Mouse (Mus musculus) spleen, adult 2 months (tissue): Measurements from ENCODE around the gene Flnb. TPM values are rescaled to one million over a fixed set of nuclear protein-coding genes. Genes with fewer than 3 reads are reported as not detected.

ENCODE experiments used
- DNase-seq, 2 experiments: peaks; one replicate each; pipeline versions ENCODE4 v3.0.0 to v3.0.0-alpha.2; 2012 to 2021; ENCODE audit warnings: low spot score in 2 of 2, low read depth in 1 of 2
- H3K27ac ChIP-seq: fragments of 200-500 bp; 2 replicates; pipeline ENCODE4 v1.5.1; 2012; ENCODE audit warnings: low read length, inconsistent platforms; ENCODE audit not compliant: insufficient read depth
- H3K27me3 ChIP-seq: fragments of 200-500 bp; 2 replicates; pipeline ENCODE4 v1.6.1; 2012; ENCODE audit warnings: mild to moderate bottlenecking, moderate library complexity, low read length, inconsistent platforms; ENCODE audit not compliant: control insufficient read depth, insufficient read depth
- H3K36me3 ChIP-seq: fragments of 200-500 bp; 2 replicates; pipeline ENCODE4 v1.6.1; 2012; ENCODE audit warnings: mild to moderate bottlenecking, low read length, inconsistent platforms; ENCODE audit not compliant: control insufficient read depth, insufficient read depth
- H3K4me1 ChIP-seq: fragments of 200-500 bp; 2 replicates; pipeline ENCODE4 v1.6.1; 2011; ENCODE audit warnings: inconsistent platforms; ENCODE audit not compliant: control insufficient read depth, insufficient read depth, insufficient read length
- H3K4me3 ChIP-seq: fragments of 200-500 bp; 2 replicates; pipeline ENCODE4 v1.5.1; 2011; ENCODE audit warnings: mild to moderate bottlenecking, inconsistent platforms; ENCODE audit not compliant: insufficient read depth, insufficient read length; ENCODE audit errors: extremely low read depth
- CTCF ChIP-seq: fragments of 200-500 bp; IDR thresholded peaks from 2 replicates; pipeline ENCODE4 v1.5.1; 2011; ENCODE audit warnings: mild to moderate bottlenecking, inconsistent platforms; ENCODE audit not compliant: insufficient read depth, insufficient read length, insufficient replicate concordance; ENCODE audit errors: extremely low read depth
- POLR2A ChIP-seq: fragments of 200-500 bp; IDR thresholded peaks from 2 replicates; pipeline ENCODE4 v1.6.1; 2011; ENCODE audit warnings: low read depth, low read length, inconsistent platforms
- WGBS: fragments of 180-500 bp; shearing (Covaris S2); methylation state at CpG from one replicate; pipeline ENCODE4 v1.1.7; 2018; 5-methylcytosine and 5-hydroxymethylcytosine counted together
- polyA plus RNA-seq: library from polyadenylated mRNA; depleted of rRNA; stranded (reverse); fragments of >200 nt; gene quantifications from 2 replicates; pipeline ENCODE4 v1.2.3, GENCODE M21; 2012

The Flnb gene
- polyA plus RNA-seq, 1 experiment: 8.2 TPM

- Histone ChIP-seq H3K4me3 (no peak overlapping the region), H3K4me1 (no peaks in the 10 kb centered on the region), H3K27me3 (no peaks in the 10 kb centered on the region), H3K27ac (no peak overlapping the region), H3K36me3 (peaks cover 9% of the 10 kb centered on the region)
- DNase-seq: no peak
- WGBS: 40% methylated on average over 1 of the region's 1 CpGs
- TF ChIP-seq POLR2A (no peak), CTCF (no peak)
Observed at GRCm38 (mm10) chr14:7928362-7928761, 110.6 kb downstream of the Flnb start.

DNA sequence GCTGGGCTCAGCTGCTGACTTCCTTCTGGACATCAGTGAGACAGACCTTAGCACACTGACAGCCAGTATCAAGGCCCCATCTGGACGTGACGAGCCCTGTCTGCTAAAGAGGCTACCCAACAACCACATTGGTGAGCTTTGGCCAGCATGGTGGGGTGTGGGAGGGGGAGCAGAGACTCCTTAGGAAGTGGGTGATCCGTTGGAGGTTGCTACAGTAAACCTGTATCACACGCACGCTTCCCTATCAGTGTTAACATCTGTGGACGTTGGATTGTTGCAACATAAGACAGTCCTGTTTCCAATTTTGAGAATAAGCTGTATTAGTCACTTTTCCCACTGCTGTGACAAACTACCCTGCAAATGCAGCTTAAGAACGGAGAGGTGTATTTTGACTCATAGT lies 111.3 kb downstream of the Flnb start:
- WGBS: 62% methylated on average over 7 of the region's 7 CpGs
- Histone ChIP-seq H3K4me1 (no peaks in the 10 kb centered on the region), H3K36me3 (peaks cover 9% of the 10 kb centered on the region), H3K27me3 (no peaks in the 10 kb centered on the region), H3K4me3 (no peak overlapping the region), H3K27ac (no peak overlapping the region)
- DNase-seq: no peak
- no peak for TF ChIP-seq POLR2A
- TF ChIP-seq CTCF: no peak

- Histone ChIP-seq H3K27ac (no peak overlapping the region), H3K36me3 (peaks cover 6% of the 10 kb centered on the region), H3K4me1 (no peaks in the 10 kb centered on the region), H3K4me3 (no peak overlapping the region), H3K27me3 (no peaks in the 10 kb centered on the region)
- DNase-seq: no peak
- WGBS: 91% methylated on average over 4 of the region's 4 CpGs
- no peak for TF ChIP-seq CTCF
- TF ChIP-seq POLR2A: no peak
Observed at GRCm38 (mm10) chr14:7932151-7932550, 114.4 kb downstream of the Flnb start.

- WGBS: 40% methylated on average over 7 of the region's 7 CpGs
Observed at GRCm38 (mm10) chr14:7934166-7934565, 116.4 kb downstream of the Flnb start.

GRCm38 (mm10) chr14:7937052-7937630 lies 119.4 kb downstream of the Flnb start:
- no peak for TF ChIP-seq POLR2A
- TF ChIP-seq CTCF: no peak
- H3K27ac ChIP-seq: no peak overlapping the region
- DNase-seq: no peak

More at GRCm38 (mm10) chr14:7934166-7934565, 116.4 kb downstream of the Flnb start:
- no peak overlapping the region for H3K4me3 ChIP-seq
- peaks cover 5% of the 10 kb centered on the region for H3K36me3 ChIP-seq
- no peaks in the 10 kb centered on the region for H3K4me1 ChIP-seq
- TF ChIP-seq CTCF: no peak
- TF ChIP-seq POLR2A: no peak
- H3K27me3 ChIP-seq: no peaks in the 10 kb centered on the region
- no peak overlapping the region for H3K27ac ChIP-seq
- DNase-seq: no peak

GRCm38 (mm10) chr14:7938809-7939784 lies 121.3 kb downstream of the Flnb start:
- TF ChIP-seq POLR2A (no peak), CTCF (no peak)
- Histone ChIP-seq H3K27ac (no peak overlapping the region), H3K27me3 (no peaks in the 10 kb centered on the region), H3K4me3 (no peak overlapping the region), H3K4me1 (no peaks in the 10 kb centered on the region), H3K36me3 (0 out of 2 replicates have a peak, but pooled peaks cover 2% of the 10 kb centered on the region)
- DNase-seq: no peak
- 90% methylated on average over 19 of the region's 19 CpGs for WGBS

More at GRCm38 (mm10) chr14:7937052-7937630, 119.4 kb downstream of the Flnb start:
- 0 out of 2 replicates have a peak, but pooled peaks cover 2% of the 10 kb centered on the region for H3K36me3 ChIP-seq
- no peak overlapping the region for H3K4me3 ChIP-seq
- no peaks in the 10 kb centered on the region for H3K4me1 ChIP-seq
- H3K27me3 ChIP-seq: no peaks in the 10 kb centered on the region
- 40% methylated on average over 17 of the region's 17 CpGs for WGBS
